Mouse (Mus musculus) heart, adult 2 months (tissue): Measurements from ENCODE around the gene Rps7.

Source experiments
- CTCF ChIP-seq: fragments of 200-600 bp; IDR thresholded peaks from 2 replicates; pipeline ENCODE4 v1.8.1; 2022; ENCODE audit warnings: antibody characterized with exemption, mild to moderate bottlenecking, moderate library complexity
- EP300 ChIP-seq: fragments of 200-500 bp; IDR thresholded peaks from 2 replicates; pipeline ENCODE4 v1.6.1; 2011; ENCODE audit warnings: low read depth, low read length, control low read depth; ENCODE audit not compliant: insufficient read depth
- POLR2A ChIP-seq: fragments of 200-500 bp; IDR thresholded peaks from 2 replicates; pipeline ENCODE4 v1.6.1; 2011; ENCODE audit warnings: mild to moderate bottlenecking, low read depth, low read length, control low read depth; ENCODE audit not compliant: insufficient read depth

DNA sequence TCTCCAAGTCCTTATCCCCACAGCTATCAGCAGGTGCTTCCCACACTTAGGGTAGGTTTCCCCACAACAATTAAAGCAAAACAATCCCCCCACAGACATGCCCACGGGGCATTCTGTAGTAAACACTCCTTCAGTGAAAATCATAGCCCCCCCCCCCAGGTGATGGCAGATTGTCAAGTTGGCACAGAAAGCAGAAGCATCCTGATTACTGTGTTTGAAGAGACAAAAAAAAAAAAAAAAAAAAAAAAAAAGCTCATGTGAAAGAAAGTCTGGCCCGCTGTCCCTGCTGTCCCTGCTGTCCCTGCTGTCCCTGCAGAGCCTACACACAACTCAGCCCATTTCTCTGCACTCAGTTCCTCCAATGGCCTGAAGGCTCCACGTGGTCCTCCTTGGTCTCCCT, 51.7 kb downstream of the Rps7 start:
- TF ChIP-seq CTCF (no peak), EP300 (no peak), POLR2A (no peak)
